8 mouse cellular contexts compared by ENCODE assay signal in the genomic region with DNA sequence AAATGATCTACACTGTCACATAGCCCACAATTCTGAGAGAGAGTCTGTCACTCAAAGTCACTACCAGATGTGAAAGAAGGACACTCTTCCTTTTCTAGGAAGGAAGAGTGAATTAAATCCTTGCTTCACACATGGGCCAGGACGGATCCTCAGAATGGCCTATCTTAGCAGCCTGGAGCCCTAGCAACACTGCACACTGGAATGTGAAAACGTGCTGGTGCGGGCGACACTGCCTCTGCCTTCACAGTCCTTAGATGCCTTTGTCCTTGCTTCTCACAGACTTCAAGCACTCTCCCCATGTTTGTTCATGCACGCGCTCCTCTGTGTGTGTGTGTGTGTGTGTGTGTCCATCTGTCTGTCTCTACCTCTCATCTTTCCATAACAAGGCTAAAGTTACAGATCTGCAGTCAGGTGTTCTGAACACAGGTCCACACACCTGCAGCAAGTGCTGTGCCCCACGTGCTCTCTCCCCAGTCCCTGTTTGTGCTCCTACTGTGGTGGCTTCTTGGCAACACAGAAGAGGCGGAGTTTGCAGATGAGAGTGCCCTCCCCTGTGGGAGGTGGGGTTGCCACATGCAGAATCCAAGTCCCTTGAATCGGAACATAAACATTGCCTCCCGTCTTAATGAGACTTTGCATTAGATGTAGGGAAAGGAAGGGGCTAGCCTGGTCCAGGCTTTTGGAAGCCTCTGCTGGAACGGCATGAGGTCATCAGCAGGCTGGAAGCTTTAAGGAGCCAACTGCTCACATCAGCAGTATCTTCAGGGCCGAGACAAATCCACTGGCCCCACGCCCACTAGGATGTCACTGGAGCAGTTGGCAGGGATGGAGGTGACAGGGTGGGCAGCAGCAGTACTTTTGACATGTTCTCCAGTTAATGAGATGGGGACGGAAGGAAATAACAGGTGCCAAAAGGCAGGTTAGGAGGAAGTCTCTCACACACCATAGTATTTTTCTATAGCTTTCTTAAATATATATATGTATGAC.
A peak's percentile ranks its signal among the peaks of the same experiment; 100 is the strongest.
DNase-seq lines count a peak whose midpoint lies in the region; ATAC-seq and TF ChIP-seq lines count a peak whose summit lies in the region.
"Had no signal": no experiment of that assay in that cellular context is flagged by ENCODE, and none has a peak within 500 bp of the region (broad histone marks: within the 10 kb centered on the region; RNA-seq: fewer than 3 reads in every experiment).

No protein-coding gene starts in this region.

- H3K36me3 ChIP-seq in liver, adult 2 months (ENCODE audit: control insufficient read depth, insufficient read depth, low read length): no peaks in the 10 kb centered on the region
- peaks cover 3% of the 10 kb centered on the region; the same call in 1 of the 2 replicates for H3K36me3 ChIP-seq in liver, postnatal 0 days (replicated peaks; ENCODE audit: insufficient read depth, low read length)
- peaks cover 6% of the 10 kb centered on the region; the same call in 1 of the 2 replicates for H3K36me3 ChIP-seq in hindbrain, embryonic 13.5 days
- no peaks in the 10 kb centered on the region for H3K36me3 ChIP-seq in neural tube, embryonic 15.5 days
- H3K36me3 ChIP-seq: embryonic facial prominence, embryonic 15.5 days had no signal

- no peak for TF ChIP-seq CTCF in liver, adult 2 months (IDR thresholded peaks at IDR 0.05; ENCODE audit: low read depth, low read length)
- TF ChIP-seq CTCF in liver, postnatal 0 days (IDR thresholded peaks at IDR 0.05; ENCODE audit: low read depth): no peak

- H3K4me1 ChIP-seq in liver, adult 2 months (ENCODE audit: control insufficient read depth, insufficient read depth, low read length): no peaks in the 10 kb centered on the region
- no peaks in the 10 kb centered on the region for H3K4me1 ChIP-seq in liver, postnatal 0 days (ENCODE audit: insufficient read depth)
- peaks cover 13% of the 10 kb centered on the region for H3K4me1 ChIP-seq in hindbrain, embryonic 13.5 days (replicated peaks)
- H3K4me1 ChIP-seq in neural tube, embryonic 15.5 days: peaks cover 9% of the 10 kb centered on the region

- no peak for TF ChIP-seq POLR2A in liver, adult 2 months (IDR thresholded peaks at IDR 0.05; ENCODE audit: extremely low read depth, insufficient read depth, low read length)

- H3K4me3 ChIP-seq in liver, adult 2 months (ENCODE audit: insufficient read depth, low read depth, low read length): no peak overlapping the region
- no peak overlapping the region for H3K4me3 ChIP-seq in liver, postnatal 0 days (ENCODE audit: low read depth, low read length)
- no peak overlapping the region for H3K4me3 ChIP-seq in hindbrain, embryonic 13.5 days
- no peak overlapping the region for H3K4me3 ChIP-seq in neural tube, embryonic 15.5 days (replicated peaks)
- H3K4me3 ChIP-seq: embryonic facial prominence, embryonic 15.5 days had no signal

- TF ChIP-seq EP300 in liver, postnatal 0 days (IDR thresholded peaks at IDR 0.05; ENCODE audit: low read depth): no peak

- no peak for ATAC-seq in liver, postnatal 0 days
- peak; percentile 59 for ATAC-seq in hindbrain, embryonic 13.5 days (ENCODE audit: low FRiP score)
- ATAC-seq in neural tube, embryonic 15.5 days (ENCODE audit: low FRiP score): no peak

- no peak overlapping the region for H3K27ac ChIP-seq in liver, adult 2 months (replicated peaks; ENCODE audit: insufficient read depth, low read depth, low read length)
- H3K27ac ChIP-seq in liver, postnatal 0 days (ENCODE audit: low read depth): no peak overlapping the region
- peak overlapping the region; percentile 67 for H3K27ac ChIP-seq in hindbrain, embryonic 13.5 days
- H3K27ac ChIP-seq in neural tube, embryonic 15.5 days (replicated peaks): 0 out of 2 replicates have a peak overlapping the region, but pooled peaks have one; percentile 5
- H3K27ac ChIP-seq: embryonic facial prominence, embryonic 15.5 days had no signal

- no peaks in the 10 kb centered on the region for H3K27me3 ChIP-seq in liver, adult 2 months (ENCODE audit: control insufficient read depth, insufficient read depth, low read length)
- no peaks in the 10 kb centered on the region for H3K27me3 ChIP-seq in liver, postnatal 0 days (ENCODE audit: insufficient read depth, low read length)
- H3K27me3 ChIP-seq in hindbrain, embryonic 13.5 days: no peaks in the 10 kb centered on the region
- H3K27me3 ChIP-seq in neural tube, embryonic 15.5 days (replicated peaks): no peaks in the 10 kb centered on the region
- H3K27me3 ChIP-seq: embryonic facial prominence, embryonic 15.5 days had no signal

- peaks cover 4% of the 10 kb centered on the region; the same call in 1 of the 2 replicates for H3K79me2 ChIP-seq in liver, adult 2 months (ENCODE audit: control insufficient read depth, insufficient read depth, low read length)

- no peak overlapping the region for H3K4me2 ChIP-seq in liver, postnatal 0 days (ENCODE audit: low read depth, low read length)
- no peak overlapping the region for H3K4me2 ChIP-seq in hindbrain, embryonic 13.5 days
- no peak overlapping the region for H3K4me2 ChIP-seq in neural tube, embryonic 15.5 days
- H3K4me2 ChIP-seq: embryonic facial prominence, embryonic 15.5 days had no signal

- no peak overlapping the region for H3K9ac ChIP-seq in liver, adult 2 months (ENCODE audit: low read depth, low read length)
- no peak overlapping the region for H3K9ac ChIP-seq in liver, postnatal 0 days (replicated peaks)
- no peak overlapping the region for H3K9ac ChIP-seq in hindbrain, embryonic 13.5 days
- no peak overlapping the region for H3K9ac ChIP-seq in neural tube, embryonic 15.5 days (replicated peaks)
- H3K9ac ChIP-seq: embryonic facial prominence, embryonic 15.5 days had no signal

- DNase-seq in liver, adult 2 months (ENCODE audit: extremely low read depth, low read depth, low spot score): peak; percentile 39
- DNase-seq in liver, postnatal 0 days: no peak
- peak; percentile 57 for DNase-seq in embryo, embryonic 10.5 days (ENCODE audit: low spot score)
- DNase-seq in c-Kit-positive CD71-positive TER-119-positive erythroid progenitor cells, embryonic 14.5 days (ENCODE audit: low spot score): no peak
- DNase-seq in left cerebral cortex, adult 18-20 months (ENCODE audit: low spot score in 2 of 2): no peak

- H3K9me3 ChIP-seq in liver, postnatal 0 days (ENCODE audit: low read length): no peaks in the 10 kb centered on the region
- H3K9me3 ChIP-seq in hindbrain, embryonic 13.5 days: no peaks in the 10 kb centered on the region
- no peaks in the 10 kb centered on the region for H3K9me3 ChIP-seq in neural tube, embryonic 15.5 days (replicated peaks)
- H3K9me3 ChIP-seq: embryonic facial prominence, embryonic 15.5 days had no signal

- WGBS in liver, adult 2 months: 72% methylated on average over 14 of the region's 14 CpGs
- 78% methylated on average over 14 of the region's 14 CpGs for WGBS in liver, postnatal 0 days (ENCODE audit: insufficient replicate concordance)
- WGBS in hindbrain, embryonic 13.5 days: 32% methylated on average over 14 of the region's 14 CpGs
- WGBS in neural tube, embryonic 15.5 days: 35% methylated on average over 14 of the region's 14 CpGs

Comparison
In these comparisons a context has a peak if more than half of its experiments do, and no peak if none do; other contexts are left out.
1. DNase-seq: peak in liver, adult 2 months (single experiment) and embryo, embryonic 10.5 days (single experiment); none in liver, postnatal 0 days (single experiment), c-Kit-positive CD71-positive TER-119-positive erythroid progenitor cells, embryonic 14.5 days (single experiment) and left cerebral cortex, adult 18-20 months (0 of 2).
2. H3K27ac ChIP-seq: peak in hindbrain, embryonic 13.5 days (single experiment) and neural tube, embryonic 15.5 days (single experiment); none in liver, adult 2 months (single experiment) and liver, postnatal 0 days (single experiment).